Mouse (Mus musculus) induced T-regulatory cell, adult 2 months (primary cell): ENCODE measurements at regions not wholly inside any gene's neighbourhood (a gene's known extent, or its start where the extent isn't known, plus 50 kb on each side); places are given as distances from the start of the nearest gene placed in this dataset.

Experiments
- DNase-seq: peaks from one replicate; pipeline ENCODE4 v3.0.0-alpha.2; 2012; ENCODE audit warnings: low read depth

DNA sequence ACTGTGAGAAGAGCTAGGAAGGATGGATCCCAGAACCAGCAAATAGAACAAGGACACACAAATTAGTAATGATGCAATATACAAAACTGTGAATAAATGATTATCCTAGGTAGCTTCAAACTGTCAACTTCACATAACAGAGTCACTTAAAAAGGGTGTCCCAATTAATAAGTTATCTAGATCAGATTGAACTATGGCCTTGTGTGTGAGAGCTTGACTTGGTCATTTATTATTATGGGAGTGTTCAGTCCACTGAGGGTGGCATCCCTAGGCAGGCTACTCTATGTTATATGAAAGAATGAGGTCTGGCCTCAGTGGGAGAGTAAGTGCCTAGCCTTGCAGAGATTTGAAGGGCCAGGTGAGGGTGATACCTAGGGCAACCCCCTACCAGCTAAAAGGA lies 104.4 kb upstream of the Chl1 start:
- DNase-seq = no peak

DNA sequence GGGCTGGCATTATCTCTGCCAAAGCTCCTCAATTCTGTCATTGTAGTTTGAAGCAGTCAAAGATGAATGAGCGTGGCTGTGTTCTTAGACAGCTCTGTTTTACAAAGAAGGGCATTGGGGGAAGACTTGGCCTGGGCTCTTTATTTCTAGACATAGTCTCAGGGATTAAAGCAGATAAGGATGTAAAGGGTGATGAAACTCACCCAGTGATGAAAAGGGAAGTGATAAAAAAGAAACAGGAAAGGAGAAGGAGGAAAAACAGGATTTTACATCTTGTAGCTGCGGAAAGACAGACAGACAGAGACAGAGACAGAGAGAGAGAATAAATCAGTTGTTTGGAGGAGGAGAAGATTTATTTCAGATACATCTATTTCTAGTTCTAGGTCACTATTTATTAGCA lies 95.5 kb upstream of the Chl1 start:
- DNase-seq = no peak

DNA sequence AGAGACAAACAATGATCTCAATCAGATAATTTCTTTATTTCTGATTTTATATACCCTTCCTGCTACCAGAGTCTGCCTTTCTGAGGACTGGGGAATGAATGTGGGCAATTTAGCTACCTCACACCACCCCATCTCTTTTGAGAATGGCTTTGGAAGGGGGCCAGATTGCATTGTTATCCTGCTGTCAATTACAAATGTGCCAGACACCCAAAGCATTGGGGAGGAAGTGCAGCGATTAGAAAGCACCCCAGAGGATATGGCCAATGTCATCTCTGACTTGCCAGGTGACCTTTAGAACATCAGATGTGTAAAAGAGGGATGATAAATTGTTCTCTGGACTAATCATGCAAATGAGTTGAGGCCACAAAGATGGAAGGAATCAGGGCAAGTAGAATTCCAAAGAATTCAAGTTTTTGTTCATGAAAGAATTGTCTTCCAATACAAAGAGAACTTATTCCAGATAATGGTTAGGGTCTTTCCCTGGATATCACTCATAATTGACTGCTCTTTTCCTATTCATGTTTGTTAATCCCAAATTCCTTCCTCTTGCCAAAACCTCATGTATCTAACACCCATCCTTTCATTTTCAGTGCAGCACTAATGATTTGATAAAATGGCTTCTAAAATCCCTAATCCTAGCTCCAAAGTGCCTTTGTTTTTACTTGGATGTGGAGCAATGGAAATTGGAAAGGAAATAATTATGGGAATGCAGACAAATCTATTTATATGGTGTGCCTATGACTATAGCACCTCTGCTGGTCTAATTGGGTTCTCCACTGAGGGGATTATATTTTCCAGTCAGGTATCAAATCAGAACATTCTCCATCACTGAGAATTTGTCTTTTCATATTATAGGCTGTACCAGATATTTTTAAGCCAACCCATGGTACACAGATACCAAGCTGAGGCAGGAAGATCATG lies 89.1 kb upstream of the Chl1 start:
- DNase-seq = no peak

DNA sequence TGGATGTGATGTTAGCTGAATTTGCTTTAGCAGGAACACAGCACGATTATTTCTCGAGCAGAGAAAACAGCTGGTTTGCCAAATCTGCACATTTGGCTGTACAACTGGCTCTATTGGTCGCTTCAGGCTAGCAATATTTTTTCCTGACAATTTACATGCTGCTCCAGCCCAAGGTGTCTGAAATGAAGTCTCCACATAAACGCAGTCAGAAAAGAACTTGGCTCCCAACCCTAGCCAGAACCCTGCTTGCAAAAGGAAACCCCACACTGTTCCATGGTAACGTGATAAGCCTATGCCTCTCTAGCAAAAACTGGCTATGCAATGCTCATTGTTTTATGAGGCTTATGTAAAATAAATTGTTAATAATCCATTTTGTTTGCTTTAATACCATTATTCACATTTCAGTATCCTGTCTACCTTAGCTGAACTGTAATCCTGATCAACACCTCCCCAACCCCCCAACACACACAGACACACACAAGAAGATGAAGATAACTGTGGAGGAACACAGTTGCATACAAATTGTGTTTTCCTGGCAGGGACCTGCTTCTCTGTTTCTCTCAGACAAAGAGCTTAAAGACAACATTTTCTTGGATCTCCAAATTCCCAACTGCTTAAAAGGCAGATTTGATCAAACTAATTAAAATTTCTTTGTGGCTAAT lies 79.3 kb upstream of the Chl1 start:
- no peak for DNase-seq

DNA sequence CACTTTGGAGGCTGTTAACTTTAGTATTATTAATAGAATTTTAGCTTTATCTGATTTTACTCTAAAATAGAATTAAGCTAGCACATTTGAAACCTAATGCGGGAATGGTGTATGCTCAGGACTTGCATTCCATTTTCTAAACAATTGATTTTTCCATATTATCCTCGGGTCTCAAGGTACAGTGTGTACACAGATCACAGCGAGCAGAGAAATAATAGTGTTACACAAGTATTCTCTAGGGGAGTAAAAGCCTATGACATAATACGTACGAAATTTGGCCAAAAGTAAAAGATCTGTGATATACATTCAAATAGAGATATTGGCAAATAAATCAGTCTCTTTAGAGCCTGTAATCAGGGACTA lies 78.8 kb upstream of the Chl1 start:
- no peak for DNase-seq
